Mouse (Mus musculus) stomach, embryonic 16.5 days (tissue): ENCODE measurements at regions not wholly inside any gene's neighbourhood (a gene's known extent, or its start where the extent isn't known, plus 50 kb on each side); places are given as distances from the start of the nearest gene placed in this dataset.

Experiments
- ATAC-seq: fragments of 200-750 bp; cut with Nextera tagmentation; 2 replicates; pipeline ENCODE4 v1.8.0; 2017; ENCODE audit warnings: moderate number of reproducible peaks, moderate TSS enrichment; ENCODE audit not compliant: insufficient read depth, low FRiP score
- H3K27ac ChIP-seq: fragments of 300-500 bp; sonication (generic); 2 replicates; pipeline ENCODE4 v1.5.1; 2014; ENCODE audit warnings: low read length
- H3K27me3 ChIP-seq: fragments of 300-500 bp; sonication (generic); 2 replicates; pipeline ENCODE4 v1.6.1; 2014; ENCODE audit warnings: low read length, control low read depth, mixed read lengths; ENCODE audit not compliant: control insufficient read depth, insufficient read depth
- H3K36me3 ChIP-seq: fragments of 300-500 bp; sonication (generic); 2 replicates; pipeline ENCODE4 v1.6.1; 2014; ENCODE audit warnings: low read length; ENCODE audit not compliant: control insufficient read depth, insufficient read depth
- H3K4me1 ChIP-seq: fragments of 300-500 bp; sonication (generic); 2 replicates; pipeline ENCODE4 v1.6.1; 2014; ENCODE audit warnings: low read length, control low read depth, mixed read lengths; ENCODE audit not compliant: control insufficient read depth, insufficient read depth
- H3K4me2 ChIP-seq: fragments of 300-500 bp; sonication (generic); 2 replicates; pipeline ENCODE4 v1.6.1; 2014; ENCODE audit warnings: low read depth, low read length, mixed read lengths
- H3K4me3 ChIP-seq: fragments of 300-500 bp; sonication (generic); replicated peaks from 2 replicates; pipeline ENCODE4 v1.5.1; 2014; ENCODE audit warnings: mild to moderate bottlenecking, low read length
- H3K9ac ChIP-seq: fragments of 300-500 bp; sonication (generic); 2 replicates; pipeline ENCODE4 v1.6.1; 2014; ENCODE audit warnings: low read length
- H3K9me3 ChIP-seq: fragments of 300-500 bp; sonication (generic); replicated peaks from 2 replicates; pipeline ENCODE4 v1.6.1; 2016; ENCODE audit warnings: low read length, control low read depth; ENCODE audit not compliant: control insufficient read depth
- WGBS: fragments of 180-500 bp; shearing (Covaris S2); extraction: QIAGEN DNeasy Blood & Tissue Kit; methylation state at CpG from one replicate; pipeline ENCODE4 v1.1.7; 2014; 5-methylcytosine and 5-hydroxymethylcytosine counted together

DNA sequence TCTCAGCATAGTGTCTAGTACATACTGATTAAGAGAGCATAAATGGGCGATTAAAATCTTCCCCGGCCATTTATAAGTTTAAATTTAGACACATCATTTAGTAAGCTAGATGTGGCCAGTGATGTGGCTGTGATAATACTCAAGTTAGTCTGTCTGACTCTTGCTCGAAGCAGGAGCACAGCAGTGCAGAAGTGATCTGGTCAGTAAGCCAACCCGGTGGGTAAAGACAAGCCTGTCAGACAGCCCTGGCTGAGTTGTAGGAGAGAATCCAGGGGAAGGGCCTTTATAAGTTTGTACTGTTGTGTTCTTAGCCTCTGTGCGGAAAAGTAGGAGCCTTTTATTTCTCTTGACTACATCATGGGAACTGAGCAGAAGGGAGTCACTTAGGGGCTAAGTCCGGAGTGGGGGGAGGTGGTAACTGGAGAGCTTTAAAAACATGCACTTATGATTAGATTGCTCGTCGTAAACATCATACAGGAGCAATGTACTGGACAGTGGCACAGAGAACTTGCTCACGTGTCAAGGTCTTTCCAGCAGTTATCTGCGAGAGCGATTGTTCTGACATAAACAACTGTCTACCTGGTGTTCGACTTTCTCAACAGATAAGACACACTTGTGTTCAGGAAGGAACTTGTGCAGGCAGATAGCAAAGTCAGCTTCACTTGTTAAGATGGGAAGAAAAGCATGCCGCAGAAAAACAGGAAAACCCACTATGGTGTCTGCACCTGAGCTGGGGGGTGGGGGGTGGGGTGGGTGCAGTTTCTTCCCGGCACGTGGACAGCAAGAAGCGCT is 122.5 kb upstream of the Zeb2 start:
- ATAC-seq, result no peak
- 53% methylated on average over 16 of the region's 16 CpGs for WGBS

DNA sequence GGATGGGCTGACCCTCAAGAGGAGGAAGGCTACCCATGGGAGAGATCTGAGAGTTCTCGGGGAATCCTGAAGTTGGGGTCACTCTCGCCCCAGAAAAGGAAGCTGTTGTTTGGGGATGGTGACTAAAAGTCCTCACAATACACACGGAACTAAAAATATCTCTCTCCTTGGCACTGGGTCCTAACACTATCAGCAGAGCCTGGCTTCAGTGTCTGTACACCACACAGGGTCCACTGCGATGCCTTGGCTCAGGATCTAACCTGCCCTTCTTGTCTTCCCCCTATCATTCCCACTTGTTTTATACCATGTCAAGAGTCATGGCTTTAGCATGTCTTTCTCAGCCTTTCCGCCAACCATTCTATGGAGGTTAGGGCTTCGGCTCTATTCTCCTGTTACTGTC is 121.8 kb upstream of the Zeb2 start:
- Histone ChIP-seq H3K4me1 (no peaks in the 10 kb centered on the region), H3K27me3 (no peaks in the 10 kb centered on the region), H3K4me3 (no peak overlapping the region), H3K9me3 (no peaks in the 10 kb centered on the region), H3K4me2 (no peak overlapping the region), H3K36me3 (no peaks in the 10 kb centered on the region), H3K27ac (no peak overlapping the region), H3K9ac (no peak overlapping the region)
- ATAC-seq, result no peak
- 88% methylated on average over 6 of the region's 6 CpGs for WGBS

More for the DNA sequence above, 122.5 kb upstream of the Zeb2 start:
- no peak overlapping the region for H3K4me3 ChIP-seq
- no peaks in the 10 kb centered on the region for H3K9me3 ChIP-seq
- no peak overlapping the region for H3K4me2 ChIP-seq
- no peak overlapping the region for H3K27ac ChIP-seq
- H3K4me1 ChIP-seq, result no peaks in the 10 kb centered on the region
- no peak overlapping the region for H3K9ac ChIP-seq
- H3K36me3 ChIP-seq, result no peaks in the 10 kb centered on the region
- H3K27me3 ChIP-seq, result no peaks in the 10 kb centered on the region

DNA sequence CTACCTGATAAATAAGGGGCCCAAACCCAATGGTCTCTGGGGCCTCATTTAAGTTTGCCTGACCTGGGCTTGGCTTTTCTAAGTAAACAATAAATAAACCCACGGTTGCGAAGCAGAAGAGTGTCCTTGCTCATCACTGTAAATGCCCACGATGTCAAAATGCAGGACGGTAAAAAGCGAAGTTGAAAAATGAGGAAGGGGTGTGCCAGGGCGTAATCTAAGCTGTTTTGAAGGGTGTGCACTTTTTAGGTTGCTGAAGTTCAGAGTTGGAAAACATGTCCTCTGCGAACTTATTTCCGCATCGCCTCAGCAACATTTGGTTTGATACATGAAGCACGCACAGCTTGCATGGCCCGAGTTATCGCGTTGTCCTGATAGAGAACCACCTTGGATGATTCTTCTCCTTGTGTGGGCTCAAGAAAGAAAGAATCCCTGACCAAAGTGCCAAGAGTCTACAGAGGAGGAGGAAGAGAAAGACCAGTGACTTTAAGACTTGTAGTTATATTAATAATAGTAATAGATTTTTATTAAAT is 119.0 kb upstream of the Zeb2 start:
- H3K4me3 ChIP-seq, result no peak overlapping the region
- H3K36me3 ChIP-seq, result no peaks in the 10 kb centered on the region
- no peak for ATAC-seq
- no peaks in the 10 kb centered on the region for H3K4me1 ChIP-seq
- no peak overlapping the region for H3K27ac ChIP-seq
- no peaks in the 10 kb centered on the region for H3K27me3 ChIP-seq
- no peak overlapping the region for H3K4me2 ChIP-seq
- WGBS, result 82% methylated on average over 13 of the region's 13 CpGs
- no peak overlapping the region for H3K9ac ChIP-seq
- no peaks in the 10 kb centered on the region for H3K9me3 ChIP-seq

DNA sequence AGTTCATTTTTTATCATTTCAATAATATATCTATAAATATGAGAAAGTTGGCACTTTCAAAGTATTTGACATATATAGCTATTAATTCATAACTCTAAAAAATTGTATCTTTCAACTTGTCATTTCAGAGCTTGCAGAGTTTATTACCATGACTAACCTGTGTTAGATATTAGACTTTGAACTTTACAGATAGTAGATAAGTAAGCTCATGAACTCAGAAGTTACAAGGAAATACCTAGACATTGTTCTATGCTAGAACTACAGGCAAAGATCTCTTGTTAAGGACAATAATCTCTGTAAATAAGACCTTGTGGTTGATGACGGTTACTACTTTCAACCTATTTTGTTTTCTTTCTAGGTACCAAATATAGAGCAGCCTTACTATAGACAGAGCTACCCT is 117.0 kb upstream of the Zeb2 start:
- no peak overlapping the region for H3K4me2 ChIP-seq
- no peak overlapping the region for H3K27ac ChIP-seq
- H3K4me3 ChIP-seq, result no peak overlapping the region
- no peaks in the 10 kb centered on the region for H3K9me3 ChIP-seq
- no peaks in the 10 kb centered on the region for H3K36me3 ChIP-seq
- no peaks in the 10 kb centered on the region for H3K4me1 ChIP-seq
- ATAC-seq, result no peak
- 75% methylated on average over 1 of the region's 1 CpGs for WGBS
- H3K27me3 ChIP-seq, result no peaks in the 10 kb centered on the region
- no peak overlapping the region for H3K9ac ChIP-seq

DNA sequence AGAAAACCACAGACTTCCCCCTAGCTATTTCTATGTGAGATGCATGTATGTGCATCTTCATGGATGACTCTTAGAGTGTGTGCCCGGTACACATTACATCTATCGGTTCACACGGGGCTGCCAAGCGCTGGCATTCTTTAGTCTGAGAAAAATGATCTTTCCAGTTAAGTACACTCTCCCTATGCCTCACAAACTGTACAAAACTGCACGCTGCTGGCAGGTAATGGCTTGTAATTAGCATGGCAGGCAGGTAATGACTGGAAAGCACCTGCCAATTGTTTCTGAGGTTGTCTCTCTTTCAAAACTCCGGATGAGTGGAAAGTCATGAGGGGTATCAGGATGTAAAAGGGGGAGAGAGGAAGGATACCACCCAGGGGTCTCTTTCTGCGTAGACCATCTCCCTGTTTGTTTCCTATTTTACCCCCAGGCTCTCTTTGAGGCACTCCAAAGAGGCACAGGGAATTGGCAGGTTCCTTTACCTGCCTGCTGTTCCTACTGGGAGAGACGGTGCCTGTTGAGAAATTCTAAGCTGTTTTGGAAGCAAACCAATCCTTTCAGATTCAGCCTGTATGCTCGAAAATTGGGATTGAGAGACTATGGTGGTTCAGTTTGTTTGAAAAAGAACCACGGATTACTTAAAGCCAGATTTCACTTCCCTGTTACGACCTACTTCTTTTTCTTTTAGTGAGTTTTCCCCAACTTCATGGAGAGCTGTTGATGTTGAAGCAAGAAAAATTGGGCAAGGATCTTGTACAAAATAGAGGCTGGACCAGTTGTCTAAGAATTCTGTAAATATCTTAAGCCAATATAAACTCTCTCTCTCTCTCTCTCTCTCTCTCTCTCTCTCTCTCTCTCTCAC is 113.4 kb upstream of the Zeb2 start:
- ATAC-seq, result no peak
- no peak overlapping the region for H3K4me2 ChIP-seq
- no peak overlapping the region for H3K9ac ChIP-seq
- no peaks in the 10 kb centered on the region for H3K27me3 ChIP-seq
- H3K4me1 ChIP-seq, result no peaks in the 10 kb centered on the region; the same call in 1 of the 2 replicates
- no peak overlapping the region for H3K27ac ChIP-seq
- H3K9me3 ChIP-seq, result no peaks in the 10 kb centered on the region
- H3K36me3 ChIP-seq, result no peaks in the 10 kb centered on the region
- H3K4me3 ChIP-seq, result no peak overlapping the region
- 78% methylated on average over 11 of the region's 11 CpGs for whole genome bisulfite sequencing

DNA sequence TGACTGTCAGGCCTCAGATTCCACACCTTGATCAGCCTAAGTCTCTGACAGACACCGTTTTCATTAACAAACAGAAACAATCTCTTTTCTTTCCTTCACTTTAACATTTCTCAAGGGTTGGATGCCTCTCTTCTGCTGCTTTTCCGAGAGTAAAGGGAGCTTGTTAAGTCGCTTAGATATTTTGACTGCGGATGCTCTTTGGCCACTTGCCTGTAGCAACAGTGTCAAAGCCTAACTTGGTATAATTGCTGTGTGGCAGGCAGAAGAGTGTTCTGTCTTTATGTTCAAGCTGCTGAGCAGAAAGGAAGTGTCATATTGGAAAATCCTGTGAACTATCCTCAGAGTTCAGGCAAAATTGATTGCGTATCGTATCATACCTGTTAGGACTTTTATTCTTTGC is 112.3 kb upstream of the Zeb2 start:
- no peak overlapping the region for H3K4me3 ChIP-seq
- no peak overlapping the region for H3K4me2 ChIP-seq
- no peaks in the 10 kb centered on the region for H3K9me3 ChIP-seq
- WGBS, result 80% methylated on average over 6 of the region's 6 CpGs
- H3K36me3 ChIP-seq, result no peaks in the 10 kb centered on the region
- no peak overlapping the region for H3K27ac ChIP-seq
- no peak overlapping the region for H3K9ac ChIP-seq
- no peaks in the 10 kb centered on the region; the same call in 1 of the 2 replicates for H3K4me1 ChIP-seq
- no peaks in the 10 kb centered on the region for H3K27me3 ChIP-seq
- ATAC-seq, result no peak

DNA sequence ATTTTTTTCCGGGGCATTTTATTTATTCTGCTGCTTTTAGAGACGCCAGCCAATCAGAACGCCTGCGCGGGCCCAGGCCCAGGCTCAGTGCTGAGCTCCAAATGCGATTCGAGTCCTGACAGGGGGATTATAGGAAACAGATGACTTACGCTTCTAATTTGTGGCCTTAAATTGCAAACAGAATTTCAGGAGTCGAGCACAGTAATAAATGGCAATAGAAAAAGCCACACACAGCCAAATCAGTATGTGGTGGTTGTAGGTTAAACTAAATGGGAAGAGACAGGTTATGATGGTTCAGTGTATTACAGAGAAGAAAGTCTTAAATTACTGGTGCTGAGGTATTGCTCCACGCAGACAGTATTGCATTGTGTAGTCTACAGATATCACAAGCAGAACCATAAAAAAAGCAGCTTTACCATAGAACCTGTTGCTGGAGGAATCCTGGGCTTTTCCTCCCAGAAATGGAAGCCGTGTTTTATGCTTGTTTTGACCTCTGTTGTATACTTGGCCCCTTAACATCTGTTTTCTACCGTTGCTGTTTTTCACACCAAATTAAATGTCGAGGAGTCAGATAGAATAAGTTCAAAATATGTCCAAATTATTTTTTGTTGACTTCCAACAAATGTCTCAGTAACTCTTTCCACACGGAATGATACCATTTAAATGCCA is 110.2 kb upstream of the Zeb2 start:
- no peaks in the 10 kb centered on the region for H3K9me3 ChIP-seq
- H3K27ac ChIP-seq, result no peak overlapping the region
- no peaks in the 10 kb centered on the region for H3K36me3 ChIP-seq
- H3K4me1 ChIP-seq, result no peaks in the 10 kb centered on the region; the same call in 1 of the 2 replicates
- no peak for ATAC-seq
- no peak overlapping the region for H3K4me2 ChIP-seq
- WGBS, result 42% methylated on average over 14 of the region's 14 CpGs
- H3K9ac ChIP-seq, result no peak overlapping the region
- H3K4me3 ChIP-seq, result no peak overlapping the region
- no peaks in the 10 kb centered on the region for H3K27me3 ChIP-seq

DNA sequence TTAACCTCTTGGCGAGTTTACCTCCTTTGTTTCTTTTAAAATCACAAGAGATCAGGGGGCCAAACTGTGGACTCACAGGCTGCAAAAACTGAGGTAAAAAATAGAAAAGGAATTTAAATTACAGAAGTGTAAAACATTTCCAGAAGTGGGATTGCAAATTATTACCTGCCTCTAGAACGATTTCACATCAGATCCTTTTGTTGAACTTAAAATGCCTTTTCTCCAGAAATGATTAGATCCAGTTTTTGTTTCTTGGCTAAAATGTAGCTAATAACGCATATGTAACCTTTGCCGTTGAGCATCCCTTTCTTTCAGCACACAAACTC is 108.8 kb upstream of the Zeb2 start:
- H3K4me2 ChIP-seq, result no peak overlapping the region
- 68% methylated on average over 4 of the region's 4 CpGs for WGBS
- no peaks in the 10 kb centered on the region for H3K36me3 ChIP-seq
- no peaks in the 10 kb centered on the region for H3K9me3 ChIP-seq
- no peak overlapping the region for H3K9ac ChIP-seq
- no peak overlapping the region for H3K4me3 ChIP-seq
- ATAC-seq, result no peak
- no peaks in the 10 kb centered on the region; the same call in 1 of the 2 replicates for H3K4me1 ChIP-seq
- H3K27me3 ChIP-seq, result no peaks in the 10 kb centered on the region
- no peak overlapping the region for H3K27ac ChIP-seq
